Mouse (Mus musculus): ENCODE measurements at regions not wholly inside any gene's neighbourhood (a gene's known extent, or its start where the extent isn't known, plus 50 kb on each side); places are given as distances from the start of the nearest gene placed in this dataset.

DNA sequence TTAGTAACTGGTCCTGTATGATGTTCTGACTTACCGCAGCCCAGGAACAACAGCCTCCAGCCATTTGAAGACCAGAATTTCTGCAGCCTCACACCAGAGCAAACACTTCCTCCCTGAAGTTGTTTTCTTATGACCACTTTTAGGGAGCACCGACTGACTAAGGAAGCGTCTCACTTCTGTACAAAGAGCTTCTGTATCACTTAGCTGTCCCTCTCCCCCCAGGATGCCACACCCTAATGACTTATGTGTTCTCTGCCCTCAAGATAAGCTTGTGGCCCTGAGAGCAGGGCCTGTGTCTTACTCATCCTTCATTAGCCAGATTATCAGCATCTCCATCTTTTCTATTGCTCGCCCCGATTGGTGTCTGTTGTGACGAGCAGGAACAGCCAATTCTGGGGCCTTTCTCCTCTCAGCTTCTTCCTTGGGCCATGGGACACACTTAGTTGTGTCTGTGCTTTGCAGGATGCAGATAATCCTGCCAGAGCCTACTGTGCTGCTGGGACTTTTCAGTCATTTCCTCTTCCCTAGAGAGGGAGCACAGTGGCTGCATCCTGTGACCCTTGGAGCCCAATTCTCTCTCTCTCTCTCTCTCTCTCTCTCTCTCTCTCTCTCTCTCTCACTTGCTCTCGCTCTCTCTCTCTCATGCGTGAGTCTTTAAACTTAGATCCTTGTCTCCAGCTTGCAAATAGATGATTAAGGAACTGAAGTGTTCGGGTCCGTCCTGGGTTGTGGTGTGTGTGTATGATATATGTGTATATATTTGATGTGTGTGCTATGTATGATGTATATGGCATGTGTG, 131.4 kb downstream of the Zfp706 start:
- Histone ChIP-seq H3K36me3 (ENCODE audit: control insufficient read depth, insufficient read depth) (no peaks in the 10 kb centered on the region), H3K4me3 (replicated peaks; ENCODE audit: low read length) (no peak overlapping the region), H3K9me3 (ENCODE audit: control insufficient read depth, low read length) (no peaks in the 10 kb centered on the region), H3K27me3 (replicated peaks; ENCODE audit: control insufficient read depth, insufficient read depth, low read length) (no peaks in the 10 kb centered on the region), H3K9ac (replicated peaks; ENCODE audit: low read depth, low read length) (no peak overlapping the region), H3K4me2 (ENCODE audit: low read length) (no peak overlapping the region), H3K4me1 (replicated peaks; ENCODE audit: control insufficient read depth, insufficient read depth, low read length) (peaks cover 11% of the 10 kb centered on the region), H3K27ac (ENCODE audit: low read length) (no peak overlapping the region)
- no peak for ATAC-seq
- WGBS: 88% methylated on average over 10 of the region's 10 CpGs

DNA sequence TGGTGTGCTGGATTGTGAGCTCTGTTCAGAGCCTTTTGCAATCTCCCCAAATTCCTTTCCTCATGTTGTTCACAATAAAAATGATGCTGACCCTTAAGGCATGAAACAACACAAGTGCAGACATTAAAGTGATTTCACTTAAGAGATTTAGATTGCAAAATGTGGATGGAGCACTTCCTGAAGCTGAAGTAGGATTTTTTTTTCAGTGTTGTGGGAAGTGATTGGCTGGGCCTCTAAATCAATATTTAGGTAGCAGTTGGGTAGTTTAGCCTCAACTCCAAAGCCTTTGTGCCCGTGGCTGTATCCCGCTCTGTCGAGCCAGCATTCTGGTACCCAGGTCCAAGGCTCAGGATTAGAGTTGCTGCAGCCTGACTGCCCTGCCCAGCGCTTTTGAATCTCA, 133.0 kb downstream of the Zfp706 start:
- Histone ChIP-seq H3K9ac (replicated peaks; ENCODE audit: low read depth, low read length) (no peak overlapping the region), H3K27me3 (replicated peaks; ENCODE audit: control insufficient read depth, insufficient read depth, low read length) (no peaks in the 10 kb centered on the region), H3K36me3 (ENCODE audit: control insufficient read depth, insufficient read depth) (no peaks in the 10 kb centered on the region), H3K4me2 (ENCODE audit: low read length) (no peak overlapping the region), H3K4me3 (replicated peaks; ENCODE audit: low read length) (no peak overlapping the region), H3K4me1 (replicated peaks; ENCODE audit: control insufficient read depth, insufficient read depth, low read length) (peaks cover 11% of the 10 kb centered on the region), H3K27ac (ENCODE audit: low read length) (no peak overlapping the region), H3K9me3 (ENCODE audit: control insufficient read depth, low read length) (no peaks in the 10 kb centered on the region)
- no peak for ATAC-seq
- 85% methylated on average over 4 of the region's 4 CpGs for WGBS

DNA sequence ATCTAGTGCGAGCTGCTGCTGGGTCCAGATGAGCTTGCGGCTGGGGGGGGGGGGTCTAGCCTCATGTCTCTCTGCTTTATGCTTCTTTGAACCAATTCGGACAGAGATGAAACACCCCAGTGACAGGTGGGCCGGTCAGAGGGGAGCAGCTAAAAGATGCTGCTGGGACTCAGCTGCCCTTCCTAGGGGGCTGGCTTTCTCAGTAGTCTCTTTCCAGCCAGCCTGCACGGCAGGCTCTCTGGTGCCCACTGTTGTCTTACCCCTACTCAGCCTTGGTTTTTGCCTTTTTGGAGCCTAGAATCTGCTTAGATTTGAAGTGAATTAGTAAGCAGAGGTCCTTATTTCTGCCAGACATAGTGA, 133.7 kb downstream of the Zfp706 start:
- Histone ChIP-seq H3K27ac (ENCODE audit: low read length) (no peak overlapping the region), H3K4me3 (replicated peaks; ENCODE audit: low read length) (no peak overlapping the region), H3K4me1 (replicated peaks; ENCODE audit: control insufficient read depth, insufficient read depth, low read length) (peaks cover 11% of the 10 kb centered on the region), H3K27me3 (replicated peaks; ENCODE audit: control insufficient read depth, insufficient read depth, low read length) (no peaks in the 10 kb centered on the region), H3K9ac (replicated peaks; ENCODE audit: low read depth, low read length) (no peak overlapping the region), H3K36me3 (ENCODE audit: control insufficient read depth, insufficient read depth) (no peaks in the 10 kb centered on the region), H3K4me2 (ENCODE audit: low read length) (peak overlapping the region; percentile 35), H3K9me3 (ENCODE audit: control insufficient read depth, low read length) (no peaks in the 10 kb centered on the region)
- peak; percentile 53 for ATAC-seq
- WGBS: 17% methylated on average over 5 of the region's 5 CpGs

- H3K4me1 ChIP-seq (replicated peaks; ENCODE audit: control insufficient read depth, insufficient read depth, low read length): peaks cover 11% of the 10 kb centered on the region
- no peaks in the 10 kb centered on the region for H3K27me3 ChIP-seq (replicated peaks; ENCODE audit: control insufficient read depth, insufficient read depth, low read length)
- no peaks in the 10 kb centered on the region for H3K36me3 ChIP-seq (ENCODE audit: control insufficient read depth, insufficient read depth)
- peak; percentile 80 for ATAC-seq
- H3K9me3 ChIP-seq (ENCODE audit: control insufficient read depth, low read length): no peaks in the 10 kb centered on the region
- no peak overlapping the region; the same call in 1 of the 2 replicates for H3K27ac ChIP-seq (ENCODE audit: low read length)
- H3K4me3 ChIP-seq (replicated peaks; ENCODE audit: low read length): no peak overlapping the region
- 13% methylated on average over 10 of the region's 10 CpGs for WGBS
- H3K4me2 ChIP-seq (ENCODE audit: low read length): peak overlapping the region; percentile 35
- 0 out of 2 replicates have a peak overlapping the region, but pooled peaks have one; percentile 22 for H3K9ac ChIP-seq (replicated peaks; ENCODE audit: low read depth, low read length)
These were observed 134.3 kb downstream of the Zfp706 start for GRCm38 (mm10) chr15:36873058-36873883.

GRCm38 (mm10) chr15:36872566-36872965, 135.0 kb downstream of the Zfp706 start:
- Histone ChIP-seq H3K4me1 (replicated peaks; ENCODE audit: control insufficient read depth, insufficient read depth, low read length) (peaks cover 11% of the 10 kb centered on the region), H3K9me3 (ENCODE audit: control insufficient read depth, low read length) (no peaks in the 10 kb centered on the region), H3K27me3 (replicated peaks; ENCODE audit: control insufficient read depth, insufficient read depth, low read length) (no peaks in the 10 kb centered on the region), H3K9ac (replicated peaks; ENCODE audit: low read depth, low read length) (no peak overlapping the region), H3K36me3 (ENCODE audit: control insufficient read depth, insufficient read depth) (no peaks in the 10 kb centered on the region), H3K27ac (ENCODE audit: low read length) (no peak overlapping the region), H3K4me3 (replicated peaks; ENCODE audit: low read length) (no peak overlapping the region), H3K4me2 (ENCODE audit: low read length) (no peak overlapping the region)
- 96% methylated on average over 2 of the region's 2 CpGs for WGBS
- no peak for ATAC-seq

DNA sequence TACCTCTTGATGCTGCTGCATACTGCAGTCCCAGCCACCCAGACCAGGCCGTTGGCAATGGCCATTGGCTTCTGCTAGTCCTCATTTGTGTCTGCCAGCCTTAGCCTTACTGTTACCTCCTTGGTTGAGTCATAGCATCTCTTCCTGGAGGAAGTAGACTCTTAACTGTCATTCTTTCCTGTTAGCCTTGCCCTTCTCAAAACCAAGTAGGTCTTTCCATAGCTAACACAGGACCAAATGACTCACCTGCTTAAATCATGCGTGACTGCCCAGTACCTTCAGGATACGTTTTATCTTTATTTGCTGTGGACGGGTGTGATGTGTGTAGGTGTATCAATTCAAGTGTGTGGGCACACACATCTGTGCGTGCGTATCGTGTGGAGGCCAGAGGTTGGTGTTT, 136.9 kb downstream of the Zfp706 start:
- H3K4me2 ChIP-seq (ENCODE audit: low read length): no peak overlapping the region
- 94% methylated on average over 7 of the region's 7 CpGs for WGBS
- peaks cover 11% of the 10 kb centered on the region for H3K4me1 ChIP-seq (replicated peaks; ENCODE audit: control insufficient read depth, insufficient read depth, low read length)
- no peak overlapping the region for H3K9ac ChIP-seq (replicated peaks; ENCODE audit: low read depth, low read length)
- H3K27me3 ChIP-seq (replicated peaks; ENCODE audit: control insufficient read depth, insufficient read depth, low read length): no peaks in the 10 kb centered on the region
- no peaks in the 10 kb centered on the region for H3K36me3 ChIP-seq (ENCODE audit: control insufficient read depth, insufficient read depth)
- H3K9me3 ChIP-seq (ENCODE audit: control insufficient read depth, low read length): no peaks in the 10 kb centered on the region
- no peak for ATAC-seq
- no peak overlapping the region for H3K4me3 ChIP-seq (replicated peaks; ENCODE audit: low read length)
- H3K27ac ChIP-seq (ENCODE audit: low read length): no peak overlapping the region

DNA sequence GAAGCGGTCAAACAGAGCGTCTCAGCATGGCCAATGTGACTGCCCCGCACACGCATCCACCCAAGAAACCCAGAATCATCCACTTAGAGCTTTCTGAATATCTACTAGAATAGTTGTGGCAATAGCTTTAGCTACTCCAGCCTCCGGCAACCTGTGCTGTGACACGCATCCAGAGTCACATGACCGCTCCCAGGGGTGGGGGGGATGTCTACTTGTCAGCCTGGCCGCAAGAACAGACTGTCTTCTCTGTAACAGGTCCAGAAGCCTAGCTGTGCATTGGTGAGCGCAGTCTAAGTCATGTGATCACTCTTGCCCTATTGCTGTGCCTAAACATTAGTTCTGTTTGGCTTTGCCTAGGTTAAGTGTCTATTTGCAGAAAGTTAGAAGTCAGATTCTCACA, 137.5 kb downstream of the Zfp706 start:
- WGBS: 88% methylated on average over 9 of the region's 9 CpGs
- Histone ChIP-seq H3K4me2 (ENCODE audit: low read length) (no peak overlapping the region), H3K4me1 (replicated peaks; ENCODE audit: control insufficient read depth, insufficient read depth, low read length) (peaks cover 11% of the 10 kb centered on the region), H3K27ac (ENCODE audit: low read length) (no peak overlapping the region), H3K9me3 (ENCODE audit: control insufficient read depth, low read length) (no peaks in the 10 kb centered on the region), H3K9ac (replicated peaks; ENCODE audit: low read depth, low read length) (no peak overlapping the region), H3K27me3 (replicated peaks; ENCODE audit: control insufficient read depth, insufficient read depth, low read length) (no peaks in the 10 kb centered on the region), H3K4me3 (replicated peaks; ENCODE audit: low read length) (no peak overlapping the region), H3K36me3 (ENCODE audit: control insufficient read depth, insufficient read depth) (no peaks in the 10 kb centered on the region)
- no peak for ATAC-seq

- Histone ChIP-seq H3K36me3 (ENCODE audit: control insufficient read depth, insufficient read depth) (no peaks in the 10 kb centered on the region), H3K9ac (replicated peaks; ENCODE audit: low read depth, low read length) (no peak overlapping the region), H3K4me2 (ENCODE audit: low read length) (no peak overlapping the region), H3K4me3 (replicated peaks; ENCODE audit: low read length) (no peak overlapping the region), H3K9me3 (ENCODE audit: control insufficient read depth, low read length) (no peaks in the 10 kb centered on the region), H3K27ac (ENCODE audit: low read length) (no peak overlapping the region), H3K27me3 (replicated peaks; ENCODE audit: control insufficient read depth, insufficient read depth, low read length) (no peaks in the 10 kb centered on the region), H3K4me1 (replicated peaks; ENCODE audit: control insufficient read depth, insufficient read depth, low read length) (no peaks in the 10 kb centered on the region)
- WGBS: 67% methylated on average over 1 of the region's 1 CpGs
- ATAC-seq: no peak
These were observed 141.5 kb downstream of the Zfp706 start for GRCm38 (mm10) chr15:36866088-36866487.

DNA sequence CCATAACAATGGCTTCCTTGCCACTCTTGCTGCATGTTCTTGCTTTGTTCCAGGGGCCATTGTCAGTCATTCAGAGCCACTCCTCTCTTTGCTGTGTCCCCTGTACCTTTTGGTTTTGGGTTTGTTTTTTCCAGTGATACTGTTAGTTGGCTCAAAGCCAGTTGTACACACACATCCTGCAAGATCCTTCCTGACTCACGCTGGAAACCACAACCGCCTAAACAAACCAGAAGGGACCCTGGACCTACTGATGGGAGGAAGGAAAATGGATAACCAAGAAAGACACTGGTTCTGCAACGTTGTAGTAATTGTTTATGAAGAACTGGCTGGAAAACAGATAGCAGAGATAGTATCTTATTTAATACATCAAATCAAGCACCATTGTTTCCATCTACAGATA, 142.2 kb downstream of the Zfp706 start:
- H3K36me3 ChIP-seq (ENCODE audit: control insufficient read depth, insufficient read depth): no peaks in the 10 kb centered on the region
- no peak overlapping the region for H3K27ac ChIP-seq (ENCODE audit: low read length)
- no peak for ATAC-seq
- H3K4me2 ChIP-seq (ENCODE audit: low read length): no peak overlapping the region
- H3K27me3 ChIP-seq (replicated peaks; ENCODE audit: control insufficient read depth, insufficient read depth, low read length): no peaks in the 10 kb centered on the region
- no peak overlapping the region for H3K9ac ChIP-seq (replicated peaks; ENCODE audit: low read depth, low read length)
- no peaks in the 10 kb centered on the region for H3K4me1 ChIP-seq (replicated peaks; ENCODE audit: control insufficient read depth, insufficient read depth, low read length)
- no peaks in the 10 kb centered on the region for H3K9me3 ChIP-seq (ENCODE audit: control insufficient read depth, low read length)
- no peak overlapping the region for H3K4me3 ChIP-seq (replicated peaks; ENCODE audit: low read length)
- 76% methylated on average over 3 of the region's 3 CpGs for WGBS
